ENCODE assay signal across 9 mouse cellular contexts in genomic region chr11:116668381-116668825, GRCm38 (mm10). TPM values are rescaled to one million over a fixed set of nuclear protein-coding genes. Genes with fewer than 3 reads are reported as not detected.
DNase-seq lines count a peak whose midpoint lies in the region; ATAC-seq lines count a peak whose summit lies in the region.
"Had no signal": no experiment of that assay in that cellular context is flagged by ENCODE, and none has a peak within 500 bp of the region (broad histone marks: within the 10 kb centered on the region; RNA-seq: fewer than 3 reads in every experiment).

No protein-coding gene starts in this region.

- H3K9me3 ChIP-seq in hindbrain, embryonic 13.5 days = no peaks in the 10 kb centered on the region
- no peaks in the 10 kb centered on the region for H3K9me3 ChIP-seq in hindbrain, embryonic 12.5 days (replicated peaks)
- H3K9me3 ChIP-seq in neural tube, embryonic 13.5 days = no peaks in the 10 kb centered on the region
- no peaks in the 10 kb centered on the region for H3K9me3 ChIP-seq in stomach, embryonic 16.5 days (replicated peaks; ENCODE audit: control insufficient read depth, low read length)
- H3K9me3 ChIP-seq: neural tube, embryonic 12.5 days had no signal

- WGBS in hindbrain, embryonic 13.5 days = 85% methylated on average over 10 of the region's 10 CpGs
- 75% methylated on average over 10 of the region's 10 CpGs for WGBS in hindbrain, embryonic 12.5 days
- WGBS in neural tube, embryonic 13.5 days = 85% methylated on average over 10 of the region's 10 CpGs
- WGBS in stomach, embryonic 16.5 days = 77% methylated on average over 10 of the region's 10 CpGs

- 0 out of 2 replicates have a peak overlapping the region, but pooled peaks have one; percentile 30 for H3K27ac ChIP-seq in hindbrain, embryonic 13.5 days
- no peak overlapping the region for H3K27ac ChIP-seq in hindbrain, embryonic 12.5 days
- no peak overlapping the region for H3K27ac ChIP-seq in neural tube, embryonic 13.5 days (replicated peaks)
- peak overlapping the region; percentile 8; the same call in 1 of the 2 replicates for H3K27ac ChIP-seq in stomach, embryonic 16.5 days (ENCODE audit: low read length)
- H3K27ac ChIP-seq: neural tube, embryonic 12.5 days had no signal

- H3K9ac ChIP-seq in hindbrain, embryonic 13.5 days = peak overlapping the region; percentile 46; the same call in 1 of the 2 replicates
- no peak overlapping the region for H3K9ac ChIP-seq in hindbrain, embryonic 12.5 days
- peak overlapping the region; percentile 41; the same call in 1 of the 2 replicates for H3K9ac ChIP-seq in neural tube, embryonic 13.5 days
- H3K9ac ChIP-seq in stomach, embryonic 16.5 days (ENCODE audit: low read length) = no peak overlapping the region
- H3K9ac ChIP-seq: liver, postnatal 0 days; neural tube, embryonic 12.5 days had no signal

- H3K4me1 ChIP-seq in hindbrain, embryonic 13.5 days (replicated peaks) = peaks cover 60% of the 10 kb centered on the region
- H3K4me1 ChIP-seq in hindbrain, embryonic 12.5 days = peaks cover 55% of the 10 kb centered on the region
- peaks cover 57% of the 10 kb centered on the region for H3K4me1 ChIP-seq in neural tube, embryonic 13.5 days (replicated peaks)
- H3K4me1 ChIP-seq in stomach, embryonic 16.5 days (ENCODE audit: control insufficient read depth, insufficient read depth, low read length) = peaks cover 10% of the 10 kb centered on the region

- ATAC-seq in hindbrain, embryonic 13.5 days (ENCODE audit: low FRiP score) = no peak
- ATAC-seq in hindbrain, embryonic 12.5 days (ENCODE audit: low FRiP score) = no peak
- ATAC-seq in neural tube, embryonic 13.5 days (ENCODE audit: low read depth) = no peak
- peak; percentile 19; the same call in 1 of the 2 replicates for ATAC-seq in stomach, embryonic 16.5 days (ENCODE audit: insufficient read depth, low FRiP score)
- ATAC-seq: liver, postnatal 0 days had no signal

- no peak for DNase-seq in neural tube, embryonic 10.5 days (ENCODE audit: extremely low spot score, low spot score)
- peak; percentile 70 to 71 for DNase-seq in adrenal gland, postnatal 36 days
- no peak for DNase-seq in cerebellum, adult 8-10 months
- DNase-seq: liver, postnatal 0 days had no signal

- H3K4me2 ChIP-seq in hindbrain, embryonic 13.5 days = no peak overlapping the region
- H3K4me2 ChIP-seq in hindbrain, embryonic 12.5 days (replicated peaks) = no peak overlapping the region
- H3K4me2 ChIP-seq in neural tube, embryonic 13.5 days = no peak overlapping the region
- H3K4me2 ChIP-seq in stomach, embryonic 16.5 days (ENCODE audit: low read depth, low read length) = no peak overlapping the region
- H3K4me2 ChIP-seq: neural tube, embryonic 12.5 days had no signal

- no peak overlapping the region for H3K4me3 ChIP-seq in hindbrain, embryonic 13.5 days
- no peak overlapping the region for H3K4me3 ChIP-seq in hindbrain, embryonic 12.5 days
- H3K4me3 ChIP-seq in neural tube, embryonic 13.5 days = no peak overlapping the region
- H3K4me3 ChIP-seq in stomach, embryonic 16.5 days (replicated peaks; ENCODE audit: low read length) = no peak overlapping the region
- H3K4me3 ChIP-seq: neural tube, embryonic 12.5 days had no signal

- no peaks in the 10 kb centered on the region for H3K27me3 ChIP-seq in hindbrain, embryonic 13.5 days
- peaks cover 6% of the 10 kb centered on the region; the same call in 1 of the 2 replicates for H3K27me3 ChIP-seq in hindbrain, embryonic 12.5 days
- H3K27me3 ChIP-seq in neural tube, embryonic 13.5 days = no peaks in the 10 kb centered on the region
- no peaks in the 10 kb centered on the region for H3K27me3 ChIP-seq in stomach, embryonic 16.5 days (ENCODE audit: control insufficient read depth, insufficient read depth, low read length)

- H3K36me3 ChIP-seq in hindbrain, embryonic 13.5 days = peaks cover 5% of the 10 kb centered on the region
- H3K36me3 ChIP-seq in hindbrain, embryonic 12.5 days = peaks cover 7% of the 10 kb centered on the region; the same call in 1 of the 2 replicates
- peaks cover 5% of the 10 kb centered on the region; the same call in 1 of the 2 replicates for H3K36me3 ChIP-seq in neural tube, embryonic 13.5 days
- H3K36me3 ChIP-seq in stomach, embryonic 16.5 days (ENCODE audit: control insufficient read depth, insufficient read depth, low read length) = no peaks in the 10 kb centered on the region

RNA-seq across cellular contexts. Expression of gene Cygb, which starts 14.3 kb away (rescaled TPM):
- 16.4 and 18.1 TPM in 2 replicates for polyA plus RNA-seq in hindbrain, embryonic 13.5 days (2015; fragmentation: Nextera tagmentation; extraction: Ambion mirVana)
- 4.5 and 5.9 TPM in 2 replicates for polyA plus RNA-seq in hindbrain, embryonic 12.5 days (2016; fragmentation: Nextera tagmentation; extraction: Ambion mirVana)
- polyA plus RNA-seq in neural tube, embryonic 13.5 days (2015; fragmentation: Nextera tagmentation; extraction: Ambion mirVana) = 16.1 and 17.2 TPM in 2 replicates
- 10 to 100 TPM; 25.0 to 36.5 TPM for total RNA-seq in adrenal gland, postnatal 36 days (2021)
- 19.6 and 24.8 TPM in 2 replicates for polyA plus RNA-seq in stomach, embryonic 16.5 days (2015; fragmentation: Nextera tagmentation; extraction: Ambion mirVana)

RNA-seq across cellular contexts. Expression of gene Prcd, which starts 15.1 kb away (rescaled TPM):
- polyA plus RNA-seq in hindbrain, embryonic 13.5 days (2015; fragmentation: Nextera tagmentation; extraction: Ambion mirVana) = 1.2 and 1.4 TPM in 2 replicates
- 0.34 and 0.43 TPM in 2 replicates for polyA plus RNA-seq in hindbrain, embryonic 12.5 days (2016; fragmentation: Nextera tagmentation; extraction: Ambion mirVana)
- polyA plus RNA-seq in neural tube, embryonic 13.5 days (2015; fragmentation: Nextera tagmentation; extraction: Ambion mirVana) = 1.9 and 2.3 TPM in 2 replicates
- total RNA-seq in adrenal gland, postnatal 36 days (2021) = 10 to 100 TPM in 1 of 2 experiments, 1 to 10 TPM in 1; 9.6 to 14.1 TPM
- polyA plus RNA-seq in stomach, embryonic 16.5 days (2015; fragmentation: Nextera tagmentation; extraction: Ambion mirVana) = 1.1 and 1.6 TPM in 2 replicates

RNA-seq across cellular contexts. Expression of gene Rhbdf2, which starts 41.6 kb away (rescaled TPM):
- 1.8 and 2.1 TPM in 2 replicates for polyA plus RNA-seq in hindbrain, embryonic 13.5 days (2015; fragmentation: Nextera tagmentation; extraction: Ambion mirVana)
- 3.7 and 4.5 TPM in 2 replicates for polyA plus RNA-seq in hindbrain, embryonic 12.5 days (2016; fragmentation: Nextera tagmentation; extraction: Ambion mirVana)
- 3.7 TPM in 2 replicates for polyA plus RNA-seq in neural tube, embryonic 13.5 days (2015; fragmentation: Nextera tagmentation; extraction: Ambion mirVana)
- 10 to 100 TPM; 12.5 to 17.5 TPM for total RNA-seq in adrenal gland, postnatal 36 days (2021)
- 8.2 and 9.3 TPM in 2 replicates for polyA plus RNA-seq in stomach, embryonic 16.5 days (2015; fragmentation: Nextera tagmentation; extraction: Ambion mirVana)

Comparison
In these comparisons a context has a peak if more than half of its experiments do, and no peak if none do; other contexts are left out.
1. H3K27ac ChIP-seq: peak in hindbrain, embryonic 13.5 days (single experiment) and stomach, embryonic 16.5 days (single experiment); none in hindbrain, embryonic 12.5 days (single experiment) and neural tube, embryonic 13.5 days (single experiment).
2. H3K9ac ChIP-seq: peak in hindbrain, embryonic 13.5 days (single experiment) and neural tube, embryonic 13.5 days (single experiment); none in hindbrain, embryonic 12.5 days (single experiment) and stomach, embryonic 16.5 days (single experiment).
3. DNase-seq: peak in adrenal gland, postnatal 36 days (2 of 2); none in neural tube, embryonic 10.5 days (single experiment) and cerebellum, adult 8-10 months (single experiment).